ENCODE assay signal across 16 mouse cellular contexts in the genomic region with DNA sequence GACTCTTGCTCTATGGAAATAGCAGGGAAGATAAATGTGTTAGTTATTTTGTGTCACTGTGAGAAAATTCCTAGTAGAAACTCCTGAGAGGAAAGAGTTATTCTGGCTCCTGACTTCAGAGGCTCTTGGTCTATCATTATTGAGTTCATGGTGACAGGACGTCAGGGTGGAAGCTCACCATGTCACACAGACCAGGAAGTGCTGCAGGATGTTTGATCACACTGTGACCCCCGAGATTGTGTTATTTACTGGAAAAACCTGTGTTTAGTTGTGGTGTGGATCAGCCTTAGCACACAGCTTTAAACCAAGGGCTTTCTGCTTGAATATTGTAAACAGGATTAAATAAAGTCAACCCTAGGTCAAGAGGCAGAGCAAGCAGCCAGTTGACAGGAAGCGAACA.
A peak's percentile ranks its signal among the peaks of the same experiment; 100 is the strongest.
DNase-seq lines count a peak whose midpoint lies in the region; ATAC-seq and TF ChIP-seq lines count a peak whose summit lies in the region.
"Had no signal": no experiment of that assay in that cellular context is flagged by ENCODE, and none has a peak within 500 bp of the region (broad histone marks: within the 10 kb centered on the region; RNA-seq: fewer than 3 reads in every experiment).

No protein-coding gene starts in this region.

- WGBS in liver, adult 2 months = 53% methylated on average over 3 of the region's 3 CpGs
- 41% methylated on average over 3 of the region's 3 CpGs for WGBS in liver, postnatal 0 days (ENCODE audit: insufficient replicate concordance)
- WGBS in forebrain, embryonic 14.5 days = 50% methylated on average over 3 of the region's 3 CpGs
- WGBS in hindbrain, embryonic 14.5 days = 62% methylated on average over 3 of the region's 3 CpGs
- 40% methylated on average over 3 of the region's 3 CpGs for WGBS in midbrain, embryonic 13.5 days

- TF ChIP-seq CTCF in liver, adult 2 months (IDR thresholded peaks at IDR 0.05; ENCODE audit: low read depth, low read length) = no peak
- no peak for TF ChIP-seq CTCF in liver, postnatal 0 days (IDR thresholded peaks at IDR 0.05; ENCODE audit: low read depth)

- peaks cover 2% of the 10 kb centered on the region; the same call in 1 of the 2 replicates for H3K4me1 ChIP-seq in liver, adult 2 months (ENCODE audit: control insufficient read depth, insufficient read depth, low read length)
- peaks cover 4% of the 10 kb centered on the region; the same call in 1 of the 2 replicates for H3K4me1 ChIP-seq in liver, postnatal 0 days (ENCODE audit: insufficient read depth)
- H3K4me1 ChIP-seq in forebrain, embryonic 14.5 days (ENCODE audit: control insufficient read depth, insufficient read depth, low read length) = peaks cover 8% of the 10 kb centered on the region; the same call in 1 of the 2 replicates
- H3K4me1 ChIP-seq in hindbrain, embryonic 14.5 days (replicated peaks; ENCODE audit: control insufficient read depth, insufficient read depth, low read length) = peaks cover 15% of the 10 kb centered on the region
- peaks cover 37% of the 10 kb centered on the region for H3K4me1 ChIP-seq in midbrain, embryonic 13.5 days (replicated peaks)

- no peak overlapping the region for H3K9ac ChIP-seq in liver, adult 2 months (ENCODE audit: low read depth, low read length)
- no peak overlapping the region for H3K9ac ChIP-seq in liver, postnatal 0 days (replicated peaks)
- no peak overlapping the region for H3K9ac ChIP-seq in forebrain, embryonic 14.5 days (ENCODE audit: low read length)
- no peak overlapping the region for H3K9ac ChIP-seq in hindbrain, embryonic 14.5 days
- H3K9ac ChIP-seq in midbrain, embryonic 13.5 days (replicated peaks) = no peak overlapping the region
- H3K9ac ChIP-seq: embryonic facial prominence, embryonic 13.5 days; heart, embryonic 15.5 days had no signal

- H3K4me3 ChIP-seq in liver, adult 2 months (ENCODE audit: insufficient read depth, low read depth, low read length) = no peak overlapping the region
- H3K4me3 ChIP-seq in liver, postnatal 0 days (ENCODE audit: low read depth, low read length) = no peak overlapping the region
- H3K4me3 ChIP-seq in forebrain, embryonic 14.5 days (ENCODE audit: low read depth, low read length) = no peak overlapping the region
- no peak overlapping the region for H3K4me3 ChIP-seq in hindbrain, embryonic 14.5 days (replicated peaks; ENCODE audit: low read length)
- no peak overlapping the region for H3K4me3 ChIP-seq in midbrain, embryonic 13.5 days (replicated peaks)
- H3K4me3 ChIP-seq: embryonic facial prominence, embryonic 13.5 days; heart, embryonic 15.5 days; megakaryocyte, embryonic 14.5 days had no signal

- H3K4me2 ChIP-seq in liver, postnatal 0 days (ENCODE audit: low read depth, low read length) = no peak overlapping the region
- no peak overlapping the region for H3K4me2 ChIP-seq in forebrain, embryonic 14.5 days (ENCODE audit: low read length)
- H3K4me2 ChIP-seq in hindbrain, embryonic 14.5 days (replicated peaks) = no peak overlapping the region
- H3K4me2 ChIP-seq in midbrain, embryonic 13.5 days (replicated peaks) = no peak overlapping the region
- H3K4me2 ChIP-seq: heart, embryonic 15.5 days had no signal

- no peak for ATAC-seq in liver, postnatal 0 days
- ATAC-seq in forebrain, embryonic 14.5 days = no peak
- no peak for ATAC-seq in hindbrain, embryonic 14.5 days (ENCODE audit: low FRiP score)
- no peak for ATAC-seq in midbrain, embryonic 13.5 days
- ATAC-seq: CD4-positive, CD25-positive, alpha-beta regulatory T cell, adult 4 months had no signal

- H3K27me3 ChIP-seq in liver, adult 2 months (ENCODE audit: control insufficient read depth, insufficient read depth, low read length) = no peaks in the 10 kb centered on the region
- no peaks in the 10 kb centered on the region for H3K27me3 ChIP-seq in liver, postnatal 0 days (ENCODE audit: insufficient read depth, low read length)
- H3K27me3 ChIP-seq in forebrain, embryonic 14.5 days (replicated peaks; ENCODE audit: control insufficient read depth, insufficient read depth, low read length) = no peaks in the 10 kb centered on the region
- H3K27me3 ChIP-seq in hindbrain, embryonic 14.5 days (ENCODE audit: control insufficient read depth, insufficient read depth, low read length) = no peaks in the 10 kb centered on the region
- H3K27me3 ChIP-seq in midbrain, embryonic 13.5 days = no peaks in the 10 kb centered on the region
- H3K27me3 ChIP-seq: embryonic facial prominence, embryonic 13.5 days; heart, embryonic 15.5 days had no signal

- no peaks in the 10 kb centered on the region for H3K79me2 ChIP-seq in liver, adult 2 months (ENCODE audit: control insufficient read depth, insufficient read depth, low read length)

- no peaks in the 10 kb centered on the region for H3K9me3 ChIP-seq in liver, postnatal 0 days (ENCODE audit: low read length)
- H3K9me3 ChIP-seq in forebrain, embryonic 14.5 days (replicated peaks; ENCODE audit: control insufficient read depth, low read length) = no peaks in the 10 kb centered on the region; the same call in 1 of the 2 replicates
- H3K9me3 ChIP-seq in hindbrain, embryonic 14.5 days (ENCODE audit: control insufficient read depth, low read length) = peaks cover 10% of the 10 kb centered on the region; the same call in 1 of the 2 replicates
- H3K9me3 ChIP-seq in midbrain, embryonic 13.5 days = 0 out of 2 replicates have a peak, but pooled peaks cover 5% of the 10 kb centered on the region
- H3K9me3 ChIP-seq: embryonic facial prominence, embryonic 13.5 days; heart, embryonic 15.5 days; megakaryocyte, embryonic 14.5 days had no signal

- H3K27ac ChIP-seq in liver, adult 2 months (replicated peaks; ENCODE audit: insufficient read depth, low read depth, low read length) = no peak overlapping the region
- no peak overlapping the region for H3K27ac ChIP-seq in liver, postnatal 0 days (ENCODE audit: low read depth)
- peak overlapping the region; percentile 44; the same call in 1 of the 2 replicates for H3K27ac ChIP-seq in forebrain, embryonic 14.5 days (ENCODE audit: low read depth, low read length)
- peak overlapping the region; percentile 98 for H3K27ac ChIP-seq in hindbrain, embryonic 14.5 days
- H3K27ac ChIP-seq in midbrain, embryonic 13.5 days = peak overlapping the region; percentile 96

- TF ChIP-seq POLR2A in liver, adult 2 months (IDR thresholded peaks at IDR 0.05; ENCODE audit: extremely low read depth, insufficient read depth, low read length) = no peak

- no peak for TF ChIP-seq EP300 in liver, postnatal 0 days (IDR thresholded peaks at IDR 0.05; ENCODE audit: low read depth)

- peak; percentile 34 for DNase-seq in liver, adult 2 months (ENCODE audit: extremely low read depth, low read depth, low spot score)
- DNase-seq in liver, postnatal 0 days = no peak
- DNase-seq in forebrain, embryonic 14.5 days (ENCODE audit: low spot score) = no peak
- DNase-seq in hindbrain, embryonic 14.5 days (ENCODE audit: low spot score) = no peak
- no peak for DNase-seq in spleen, postnatal 36 days (ENCODE audit: low spot score in 2 of 2)
- no peak for DNase-seq in cerebellum, adult 11-12 months
- DNase-seq: adrenal gland, postnatal 36 days; cerebellum, postnatal 36 days; gastrocnemius, postnatal 36 days; layer of hippocampus, adult 9-11 months; right cerebral cortex, adult 18-20 months had no signal

- no peaks in the 10 kb centered on the region for H3K36me3 ChIP-seq in liver, adult 2 months (ENCODE audit: control insufficient read depth, insufficient read depth, low read length)
- no peaks in the 10 kb centered on the region for H3K36me3 ChIP-seq in liver, postnatal 0 days (replicated peaks; ENCODE audit: insufficient read depth, low read length)
- no peaks in the 10 kb centered on the region for H3K36me3 ChIP-seq in forebrain, embryonic 14.5 days (ENCODE audit: control insufficient read depth, insufficient read depth, low read length)
- H3K36me3 ChIP-seq in hindbrain, embryonic 14.5 days (replicated peaks; ENCODE audit: control insufficient read depth, insufficient read depth) = no peaks in the 10 kb centered on the region
- H3K36me3 ChIP-seq in midbrain, embryonic 13.5 days = no peaks in the 10 kb centered on the region
- H3K36me3 ChIP-seq: embryonic facial prominence, embryonic 13.5 days; heart, embryonic 15.5 days had no signal

Comparison
In these comparisons a context has a peak if more than half of its experiments do, and no peak if none do; other contexts are left out.
1. H3K27ac ChIP-seq: peak in forebrain, embryonic 14.5 days (single experiment), hindbrain, embryonic 14.5 days (single experiment) and midbrain, embryonic 13.5 days (single experiment); none in liver, adult 2 months (single experiment) and liver, postnatal 0 days (single experiment).